Mouse (Mus musculus): Measurements from ENCODE around the gene Micall2.

- no peak for TF ChIP-seq CTCF (IDR thresholded peaks at IDR 0.05; ENCODE audit: extremely low read depth, insufficient read length, insufficient replicate concordance, low read depth, low read length)
- no peak for TF ChIP-seq POLR2A (IDR thresholded peaks at IDR 0.05; ENCODE audit: low read depth, low read length)
Observed at GRCm38 (mm10) chr5:139658865-139659264, 77.3 kb downstream of the Micall2 start.
